In genomic region chr6:119521482-119521900, GRCm38 (mm10) we compare ENCODE assay signal across 9 mouse cellular contexts. TPM values are rescaled to one million over a fixed set of nuclear protein-coding genes. Genes with fewer than 3 reads are reported as not detected.
DNase-seq lines count a peak whose midpoint lies in the region; ATAC-seq lines count a peak whose summit lies in the region.
"Had no signal": no experiment of that assay in that cellular context is flagged by ENCODE, and none has a peak within 500 bp of the region (broad histone marks: within the 10 kb centered on the region; RNA-seq: fewer than 3 reads in every experiment).

No protein-coding gene starts in this region.

- no peak overlapping the region for H3K4me3 ChIP-seq in midbrain, embryonic 10.5 days
- H3K4me3 ChIP-seq in midbrain, embryonic 16.5 days (ENCODE audit: low read depth, low read length) = no peak overlapping the region
- no peak overlapping the region for H3K4me3 ChIP-seq in hindbrain, embryonic 16.5 days (ENCODE audit: low read length)
- H3K4me3 ChIP-seq: embryonic facial prominence, embryonic 12.5 days had no signal

- WGBS in midbrain, embryonic 10.5 days = 67% methylated on average over 3 of the region's 3 CpGs
- 74% methylated on average over 3 of the region's 3 CpGs for WGBS in midbrain, embryonic 16.5 days
- WGBS in hindbrain, embryonic 16.5 days = 63% methylated on average over 3 of the region's 3 CpGs

- H3K9me3 ChIP-seq in midbrain, embryonic 10.5 days (replicated peaks) = no peaks in the 10 kb centered on the region
- H3K9me3 ChIP-seq in midbrain, embryonic 16.5 days (replicated peaks; ENCODE audit: control insufficient read depth, low read length, poor library complexity, severe bottlenecking) = no peaks in the 10 kb centered on the region; the same call in 1 of the 2 replicates
- H3K9me3 ChIP-seq in hindbrain, embryonic 16.5 days (ENCODE audit: control insufficient read depth, low read length) = peaks cover 3% of the 10 kb centered on the region
- H3K9me3 ChIP-seq: embryonic facial prominence, embryonic 12.5 days had no signal

- DNase-seq in midbrain, embryonic 10.5 days (ENCODE audit: low spot score) = no peak
- DNase-seq in cerebellum, adult 8-10 months = peak; percentile 29
- peak; percentile 57 for DNase-seq in right cerebral cortex, postnatal 4 days
- no peak for DNase-seq in testis, postnatal 14 days (ENCODE audit: low spot score)
- no peak for DNase-seq in spleen, postnatal 36 days (ENCODE audit: low spot score in 2 of 2)

- H3K36me3 ChIP-seq in midbrain, embryonic 10.5 days = peaks cover 4% of the 10 kb centered on the region
- H3K36me3 ChIP-seq in midbrain, embryonic 16.5 days (ENCODE audit: control insufficient read depth, insufficient read depth, low read length) = no peaks in the 10 kb centered on the region
- H3K36me3 ChIP-seq in hindbrain, embryonic 16.5 days (ENCODE audit: control insufficient read depth, insufficient read depth, low read length) = no peaks in the 10 kb centered on the region
- H3K36me3 ChIP-seq: embryonic facial prominence, embryonic 12.5 days had no signal

- no peak overlapping the region for H3K4me2 ChIP-seq in midbrain, embryonic 16.5 days (ENCODE audit: low read length)
- H3K4me2 ChIP-seq in hindbrain, embryonic 16.5 days (ENCODE audit: low read length) = no peak overlapping the region
- H3K4me2 ChIP-seq: embryonic facial prominence, embryonic 12.5 days; heart, embryonic 11.5 days had no signal

- peak overlapping the region; percentile 57; the same call in 1 of the 2 replicates for H3K27ac ChIP-seq in midbrain, embryonic 10.5 days (replicated peaks)
- no peak overlapping the region for H3K27ac ChIP-seq in midbrain, embryonic 16.5 days (ENCODE audit: low read length)
- no peak overlapping the region for H3K27ac ChIP-seq in hindbrain, embryonic 16.5 days (ENCODE audit: low read depth, low read length)

- H3K9ac ChIP-seq in midbrain, embryonic 16.5 days (ENCODE audit: low read depth, low read length) = no peak overlapping the region
- H3K9ac ChIP-seq in hindbrain, embryonic 16.5 days (ENCODE audit: low read depth, low read length) = no peak overlapping the region
- H3K9ac ChIP-seq: embryonic facial prominence, embryonic 12.5 days had no signal

- no peak for ATAC-seq in midbrain, embryonic 16.5 days
- peak; percentile 74 for ATAC-seq in hindbrain, embryonic 16.5 days

- H3K27me3 ChIP-seq in midbrain, embryonic 10.5 days (ENCODE audit: low read depth, poor library complexity, severe bottlenecking) = no peaks in the 10 kb centered on the region
- H3K27me3 ChIP-seq in midbrain, embryonic 16.5 days (ENCODE audit: control insufficient read depth, insufficient read depth, low read depth, low read length) = no peaks in the 10 kb centered on the region
- no peaks in the 10 kb centered on the region for H3K27me3 ChIP-seq in hindbrain, embryonic 16.5 days (replicated peaks; ENCODE audit: control insufficient read depth, insufficient read depth, low read length)
- H3K27me3 ChIP-seq: embryonic facial prominence, embryonic 12.5 days had no signal

- peaks cover 57% of the 10 kb centered on the region for H3K4me1 ChIP-seq in midbrain, embryonic 10.5 days
- no peaks in the 10 kb centered on the region for H3K4me1 ChIP-seq in midbrain, embryonic 16.5 days (ENCODE audit: control insufficient read depth, insufficient read depth, low read length)
- peaks cover 4% of the 10 kb centered on the region for H3K4me1 ChIP-seq in hindbrain, embryonic 16.5 days (ENCODE audit: control insufficient read depth, insufficient read depth, low read depth, low read length)

RNA-seq across cellular contexts. Expression of gene Wnt5b, which starts 22.7 kb away (rescaled TPM):
- 15.3 and 19.0 TPM in 2 replicates for polyA plus RNA-seq in midbrain, embryonic 10.5 days (2016; fragmentation: Nextera tagmentation; extraction: Ambion mirVana)
- polyA plus RNA-seq in midbrain, embryonic 16.5 days (2015; fragmentation: Nextera tagmentation; extraction: Ambion mirVana) = 0.70 and 1.6 TPM in 2 replicates
- 4.1 and 5.3 TPM in 2 replicates for polyA plus RNA-seq in hindbrain, embryonic 16.5 days (2015; fragmentation: Nextera tagmentation; extraction: Ambion mirVana)

RNA-seq across cellular contexts. Expression of gene Fbxl14, which starts 42.0 kb away (rescaled TPM):
- 2.9 and 3.4 TPM in 2 replicates for polyA plus RNA-seq in midbrain, embryonic 10.5 days (2016; fragmentation: Nextera tagmentation; extraction: Ambion mirVana)
- 2.0 and 2.5 TPM in 2 replicates for polyA plus RNA-seq in midbrain, embryonic 16.5 days (2015; fragmentation: Nextera tagmentation; extraction: Ambion mirVana)
- polyA plus RNA-seq in hindbrain, embryonic 16.5 days (2015; fragmentation: Nextera tagmentation; extraction: Ambion mirVana) = 1.9 and 2.1 TPM in 2 replicates

Comparison
In these comparisons a context has a peak if more than half of its experiments do, and no peak if none do; other contexts are left out.
1. DNase-seq: peak in cerebellum, adult 8-10 months (single experiment) and right cerebral cortex, postnatal 4 days (single experiment); none in midbrain, embryonic 10.5 days (single experiment), testis, postnatal 14 days (single experiment) and spleen, postnatal 36 days (0 of 2).